Comparison of ENCODE assay signal across 31 mouse cellular contexts in genomic region chr14:26048767-26049166, GRCm38 (mm10). TPM values are rescaled to one million over a fixed set of nuclear protein-coding genes. Genes with fewer than 3 reads are reported as not detected.
"Had no signal": no experiment of that assay in that cellular context is flagged by ENCODE, and none has a peak within 500 bp of the region (broad histone marks: within the 10 kb centered on the region; RNA-seq: fewer than 3 reads in every experiment).

No protein-coding gene starts in this region.

RNA-seq across cellular contexts. Expression of gene Gm9780, which starts 6.3 kb away (rescaled TPM):
- total RNA-seq: common myeloid progenitor, adult 5-6 weeks; granulocyte monocyte progenitor cell, adult 5-6 weeks had no signal
- polyA plus RNA-seq: embryonic facial prominence, embryonic 10.5 days; erythroblast, embryonic 14.5 days had no signal

RNA-seq across cellular contexts. Expression of gene Tmem254c, which starts 18.4 kb away (rescaled TPM):
- polyA plus RNA-seq: cortical plate, adult 2 months; heart, adult 2 months had no signal

RNA-seq across cellular contexts. Expression of gene Cphx2, which starts 32.5 kb away (rescaled TPM):
- total RNA-seq: common myeloid progenitor, adult 5-6 weeks; gastrocnemius, adult 18-20 months; gastrocnemius, adult 2 months; gastrocnemius, adult 8-10 months; gastrocnemius, postnatal 10 days; gastrocnemius, postnatal 14 days; gastrocnemius, postnatal 25 days; gastrocnemius, postnatal 36 days; gastrocnemius, postnatal 4 days; granulocyte monocyte progenitor cell, adult 5-6 weeks; heart, adult 18-20 months; heart, adult 2 months; heart, adult 8-10 months had no signal
- polyA plus RNA-seq: cerebellum, adult 2 months; cortical plate, adult 2 months; embryonic facial prominence, embryonic 10.5 days; embryonic facial prominence, embryonic 11.5 days; embryonic facial prominence, embryonic 12.5 days; embryonic facial prominence, embryonic 13.5 days; embryonic facial prominence, embryonic 14.5 days; embryonic facial prominence, embryonic 15.5 days; erythroblast, embryonic 14.5 days; forebrain, embryonic 10.5 days; forebrain, embryonic 11.5 days; forebrain, embryonic 12.5 days; forebrain, embryonic 13.5 days; forebrain, embryonic 14.5 days; forebrain, embryonic 15.5 days; forebrain, embryonic 16.5 days; frontal cortex, adult 2 months; gonadal fat pad, adult 2 months; heart, adult 2 months had no signal

RNA-seq across cellular contexts. Expression of gene Cphx3, which starts 33.3 kb away (rescaled TPM):
- total RNA-seq: common myeloid progenitor, adult 5-6 weeks; gastrocnemius, adult 18-20 months; gastrocnemius, adult 2 months; gastrocnemius, adult 8-10 months; gastrocnemius, postnatal 10 days; gastrocnemius, postnatal 14 days; gastrocnemius, postnatal 25 days; gastrocnemius, postnatal 36 days; gastrocnemius, postnatal 4 days; granulocyte monocyte progenitor cell, adult 5-6 weeks; heart, adult 18-20 months; heart, adult 2 months; heart, adult 8-10 months had no signal
- polyA plus RNA-seq: cerebellum, adult 2 months; cortical plate, adult 2 months; embryonic facial prominence, embryonic 10.5 days; embryonic facial prominence, embryonic 11.5 days; embryonic facial prominence, embryonic 12.5 days; embryonic facial prominence, embryonic 13.5 days; embryonic facial prominence, embryonic 14.5 days; embryonic facial prominence, embryonic 15.5 days; erythroblast, embryonic 14.5 days; forebrain, embryonic 10.5 days; forebrain, embryonic 11.5 days; forebrain, embryonic 12.5 days; forebrain, embryonic 13.5 days; forebrain, embryonic 14.5 days; forebrain, embryonic 15.5 days; forebrain, embryonic 16.5 days; frontal cortex, adult 2 months; gonadal fat pad, adult 2 months; heart, adult 2 months had no signal
